Mouse (Mus musculus): Measurements from ENCODE around the gene Rbp7. TPM values are rescaled to one million over a fixed set of nuclear protein-coding genes. Genes with fewer than 3 reads are reported as not detected.

The Rbp7 gene
- polyA plus RNA-seq, 1 experiment from 2014 or later, result not detected

- Histone ChIP-seq H3K9me3 (ENCODE audit: control insufficient read depth, low read length) (no peaks in the 10 kb centered on the region), H3K4me1 (ENCODE audit: control insufficient read depth, insufficient read depth, low read length) (peaks cover 7% of the 10 kb centered on the region), H3K27me3 (ENCODE audit: control insufficient read depth, insufficient read depth, low read length) (no peaks in the 10 kb centered on the region), H3K27ac (ENCODE audit: low read depth, low read length) (0 out of 2 replicates have a peak within 1 kb of the TSS, but pooled peaks have one; percentile 41), H3K4me3 (ENCODE audit: low read depth, low read length) (peak within 1 kb of the TSS; percentile 73), H3K4me2 (ENCODE audit: low read depth) (peak within 1 kb of the TSS; percentile 80), H3K36me3 (ENCODE audit: control insufficient read depth, insufficient read depth, low read length) (peaks cover 8% of the 10 kb centered on the region; the same call in 1 of the 2 replicates), H3K9ac (ENCODE audit: low read length) (peak within 1 kb of the TSS; percentile 64)
- 0% methylated on average over 59 of the region's 60 CpGs for WGBS
- DNase-seq (ENCODE audit: low spot score) (peak; percentile 95), ATAC-seq (ENCODE audit: insufficient read depth, low FRiP score, low TSS enrichment) (peak; percentile 97)
Measured at GRCm38 (mm10) chr4:149485053-149485824, 30.5 kb upstream of the Rbp7 start, which contains the start of the genes Nmnat1 and Lzic. Gene Nmnat1 (minus strand): TSS chr4:149485202. Gene Lzic (plus strand): TSS chr4:149485229.

DNA sequence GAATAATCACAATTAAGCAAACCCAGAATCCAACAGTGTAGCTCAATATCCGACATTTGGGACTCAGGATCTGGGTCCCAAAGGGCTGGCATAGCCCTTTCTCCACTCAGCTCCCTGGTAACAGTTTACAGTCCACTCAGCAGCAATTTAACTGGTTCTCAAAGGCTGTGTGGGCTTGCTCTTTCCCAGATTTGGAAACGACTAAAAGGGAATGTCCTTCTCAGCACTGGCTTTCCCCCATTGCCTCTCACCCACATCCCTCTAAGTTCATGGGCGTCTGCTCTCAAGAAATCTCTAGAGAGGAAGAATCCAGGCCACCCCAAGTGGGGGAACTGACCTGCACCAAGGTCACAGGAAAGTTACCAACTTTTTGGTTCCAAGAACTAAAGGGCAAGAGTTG is 29.8 kb upstream of the Rbp7 start:
- no peak overlapping the region for H3K27ac ChIP-seq (ENCODE audit: low read depth, low read length)

DNA sequence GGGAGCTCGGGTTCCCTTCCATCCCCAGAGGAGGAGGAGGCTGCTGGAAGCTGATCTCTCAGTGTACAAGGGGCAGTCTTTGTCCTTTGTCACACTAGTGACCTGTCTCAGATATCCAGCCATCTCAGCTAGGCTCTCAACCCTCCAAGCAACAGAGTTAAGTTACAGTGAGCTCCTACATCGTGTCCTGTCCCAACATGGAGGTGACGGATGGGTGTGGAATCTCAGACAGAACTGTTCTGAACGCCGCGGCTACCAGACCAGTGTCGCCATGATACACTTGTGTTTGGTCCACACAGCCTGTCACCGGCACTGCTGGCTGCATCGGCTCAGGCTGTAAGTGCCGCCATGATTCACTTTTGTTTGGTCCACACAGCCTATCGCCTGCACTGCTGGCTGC is 22.3 kb upstream of the Rbp7 start, which contains the start of gene Tmem274:
Gene Tmem274, plus strand, starts transcription at position 301 of the 400 bp plus-strand sequence.
- Histone ChIP-seq H3K36me3 (ENCODE audit: control insufficient read depth, insufficient read depth, low read length) (peaks cover 5% of the 10 kb centered on the region), H3K9me3 (ENCODE audit: control insufficient read depth, low read length) (no peaks in the 10 kb centered on the region), H3K27ac (ENCODE audit: low read depth, low read length) (no peak within 1 kb of the TSS), H3K9ac (ENCODE audit: low read length) (no peak within 1 kb of the TSS), H3K4me3 (ENCODE audit: low read depth, low read length) (no peak within 1 kb of the TSS), H3K4me2 (ENCODE audit: low read depth) (no peak within 1 kb of the TSS), H3K4me1 (ENCODE audit: control insufficient read depth, insufficient read depth, low read length) (no peaks in the 10 kb centered on the region), H3K27me3 (ENCODE audit: control insufficient read depth, insufficient read depth, low read length) (no peaks in the 10 kb centered on the region)
- 88% methylated on average over 11 of the region's 11 CpGs for WGBS
- DNase-seq (ENCODE audit: low spot score) (no peak), ATAC-seq (ENCODE audit: insufficient read depth, low FRiP score, low TSS enrichment) (no peak)

More for the DNA sequence above, 29.8 kb upstream of the Rbp7 start:
- Histone ChIP-seq H3K36me3 (ENCODE audit: control insufficient read depth, insufficient read depth, low read length) (peaks cover 4% of the 10 kb centered on the region; the same call in 1 of the 2 replicates), H3K27me3 (ENCODE audit: control insufficient read depth, insufficient read depth, low read length) (no peaks in the 10 kb centered on the region), H3K4me2 (ENCODE audit: low read depth) (peak overlapping the region; percentile 80), H3K4me1 (ENCODE audit: control insufficient read depth, insufficient read depth, low read length) (peaks cover 7% of the 10 kb centered on the region), H3K9ac (ENCODE audit: low read length) (peak overlapping the region; percentile 64), H3K4me3 (ENCODE audit: low read depth, low read length) (peak overlapping the region; percentile 73), H3K9me3 (ENCODE audit: control insufficient read depth, low read length) (no peaks in the 10 kb centered on the region)
- WGBS, result 55% methylated on average over 3 of the region's 3 CpGs
- DNase-seq (ENCODE audit: low spot score) (no peak), ATAC-seq (ENCODE audit: insufficient read depth, low FRiP score, low TSS enrichment) (no peak)

- Histone ChIP-seq H3K4me1 (ENCODE audit: control insufficient read depth, insufficient read depth, low read length) (no peaks in the 10 kb centered on the region), H3K4me2 (ENCODE audit: low read depth) (no peak overlapping the region), H3K27me3 (ENCODE audit: control insufficient read depth, insufficient read depth, low read length) (no peaks in the 10 kb centered on the region), H3K27ac (ENCODE audit: low read depth, low read length) (no peak overlapping the region), H3K36me3 (ENCODE audit: control insufficient read depth, insufficient read depth, low read length) (peaks cover 5% of the 10 kb centered on the region), H3K4me3 (ENCODE audit: low read depth, low read length) (no peak overlapping the region), H3K9me3 (ENCODE audit: control insufficient read depth, low read length) (no peaks in the 10 kb centered on the region), H3K9ac (ENCODE audit: low read length) (no peak overlapping the region)
- DNase-seq (ENCODE audit: low spot score) (no peak), ATAC-seq (ENCODE audit: insufficient read depth, low FRiP score, low TSS enrichment) (no peak)
- 81% methylated on average over 7 of the region's 7 CpGs for WGBS
Measured at GRCm38 (mm10) chr4:149475096-149475495, 20.3 kb upstream of the Rbp7 start.

GRCm38 (mm10) chr4:149469557-149469956 is 14.8 kb upstream of the Rbp7 start:
- Histone ChIP-seq H3K4me2 (ENCODE audit: low read depth) (no peak overlapping the region), H3K4me1 (ENCODE audit: control insufficient read depth, insufficient read depth, low read length) (no peaks in the 10 kb centered on the region), H3K36me3 (ENCODE audit: control insufficient read depth, insufficient read depth, low read length) (peaks cover 5% of the 10 kb centered on the region), H3K27ac (ENCODE audit: low read depth, low read length) (no peak overlapping the region), H3K27me3 (ENCODE audit: control insufficient read depth, insufficient read depth, low read length) (no peaks in the 10 kb centered on the region), H3K9me3 (ENCODE audit: control insufficient read depth, low read length) (no peaks in the 10 kb centered on the region), H3K9ac (ENCODE audit: low read length) (no peak overlapping the region), H3K4me3 (ENCODE audit: low read depth, low read length) (no peak overlapping the region)
- WGBS, result 94% methylated on average over 3 of the region's 3 CpGs
- DNase-seq (ENCODE audit: low spot score) (no peak), ATAC-seq (ENCODE audit: insufficient read depth, low FRiP score, low TSS enrichment) (no peak)

DNA sequence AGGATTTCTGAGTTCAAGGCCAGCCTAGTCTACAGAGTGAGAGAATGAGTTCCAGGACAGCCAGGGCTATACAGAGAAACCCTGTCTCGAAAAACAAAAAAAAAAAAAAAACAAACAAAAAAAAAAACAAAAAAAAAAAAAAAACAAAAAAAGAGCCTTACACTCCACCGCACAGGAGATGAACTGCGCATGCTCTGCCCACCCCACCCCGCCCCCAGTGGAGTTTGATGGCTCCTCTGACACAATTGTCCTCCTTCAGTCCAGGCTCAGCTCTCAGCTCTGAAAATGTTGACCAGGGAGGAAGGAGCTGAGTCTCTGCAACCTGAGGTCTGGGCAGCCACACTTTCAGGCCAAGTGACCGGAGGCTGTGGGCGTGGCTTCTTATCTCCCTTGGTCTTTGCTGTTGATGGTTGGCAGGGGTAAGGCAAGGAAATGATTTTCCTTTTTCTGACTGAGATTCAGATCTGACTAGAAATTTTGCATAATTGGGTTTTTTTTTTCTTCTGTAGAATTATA is 8.7 kb upstream of the Rbp7 start:
- no peak overlapping the region for H3K4me3 ChIP-seq (ENCODE audit: low read depth, low read length)
- no peak for ATAC-seq (ENCODE audit: insufficient read depth, low FRiP score, low TSS enrichment)
- no peaks in the 10 kb centered on the region for H3K27me3 ChIP-seq (ENCODE audit: control insufficient read depth, insufficient read depth, low read length)
- H3K9ac ChIP-seq (ENCODE audit: low read length), result no peak overlapping the region
- H3K36me3 ChIP-seq (ENCODE audit: control insufficient read depth, insufficient read depth, low read length), result no peaks in the 10 kb centered on the region
- WGBS, result 78% methylated on average over 6 of the region's 6 CpGs
- no peak overlapping the region for H3K4me2 ChIP-seq (ENCODE audit: low read depth)
- no peaks in the 10 kb centered on the region for H3K4me1 ChIP-seq (ENCODE audit: control insufficient read depth, insufficient read depth, low read length)
- H3K9me3 ChIP-seq (ENCODE audit: control insufficient read depth, low read length), result no peaks in the 10 kb centered on the region
- no peak for DNase-seq (ENCODE audit: low spot score)
- H3K27ac ChIP-seq (ENCODE audit: low read depth, low read length), result no peak overlapping the region

DNA sequence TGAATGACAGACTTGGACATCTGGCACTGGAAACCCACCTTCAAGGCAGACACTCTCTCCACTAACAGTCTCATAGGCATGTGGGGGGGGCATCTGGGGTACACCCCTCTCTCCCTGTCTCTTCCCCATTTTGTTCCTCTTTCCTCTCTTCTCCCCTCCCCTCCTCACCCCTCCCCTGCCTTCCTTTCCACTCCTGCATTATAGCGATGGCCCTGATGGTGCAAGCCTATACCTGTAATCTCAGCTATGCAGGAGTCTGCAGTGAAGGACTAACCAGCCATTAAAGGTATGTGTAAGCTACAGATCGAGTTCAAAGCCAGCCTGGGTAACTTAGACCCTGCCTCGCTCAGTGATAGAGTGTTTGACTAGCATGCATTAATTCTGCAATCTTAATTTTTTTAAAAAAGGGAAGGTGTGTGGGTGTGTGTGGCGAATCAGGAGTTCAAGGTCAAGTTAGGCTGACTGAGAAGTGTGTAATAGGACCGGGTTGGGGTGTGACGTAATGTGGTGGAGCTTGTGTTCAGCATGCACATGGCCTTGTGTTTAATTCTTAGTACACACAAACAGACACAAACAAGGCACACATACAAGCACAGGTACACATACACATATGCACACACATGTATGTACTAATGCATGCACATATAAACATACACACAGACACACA is 7.7 kb upstream of the Rbp7 start:
- DNase-seq (ENCODE audit: low spot score), result no peak
- no peak overlapping the region for H3K9ac ChIP-seq (ENCODE audit: low read length)
- H3K36me3 ChIP-seq (ENCODE audit: control insufficient read depth, insufficient read depth, low read length), result no peaks in the 10 kb centered on the region
- ATAC-seq (ENCODE audit: insufficient read depth, low FRiP score, low TSS enrichment), result no peak
- H3K27ac ChIP-seq (ENCODE audit: low read depth, low read length), result no peak overlapping the region
- H3K4me1 ChIP-seq (ENCODE audit: control insufficient read depth, insufficient read depth, low read length), result no peaks in the 10 kb centered on the region
- 86% methylated on average over 6 of the region's 6 CpGs for WGBS
- no peak overlapping the region for H3K4me3 ChIP-seq (ENCODE audit: low read depth, low read length)
- no peaks in the 10 kb centered on the region for H3K9me3 ChIP-seq (ENCODE audit: control insufficient read depth, low read length)
- H3K27me3 ChIP-seq (ENCODE audit: control insufficient read depth, insufficient read depth, low read length), result no peaks in the 10 kb centered on the region
- H3K4me2 ChIP-seq (ENCODE audit: low read depth), result no peak overlapping the region

DNA sequence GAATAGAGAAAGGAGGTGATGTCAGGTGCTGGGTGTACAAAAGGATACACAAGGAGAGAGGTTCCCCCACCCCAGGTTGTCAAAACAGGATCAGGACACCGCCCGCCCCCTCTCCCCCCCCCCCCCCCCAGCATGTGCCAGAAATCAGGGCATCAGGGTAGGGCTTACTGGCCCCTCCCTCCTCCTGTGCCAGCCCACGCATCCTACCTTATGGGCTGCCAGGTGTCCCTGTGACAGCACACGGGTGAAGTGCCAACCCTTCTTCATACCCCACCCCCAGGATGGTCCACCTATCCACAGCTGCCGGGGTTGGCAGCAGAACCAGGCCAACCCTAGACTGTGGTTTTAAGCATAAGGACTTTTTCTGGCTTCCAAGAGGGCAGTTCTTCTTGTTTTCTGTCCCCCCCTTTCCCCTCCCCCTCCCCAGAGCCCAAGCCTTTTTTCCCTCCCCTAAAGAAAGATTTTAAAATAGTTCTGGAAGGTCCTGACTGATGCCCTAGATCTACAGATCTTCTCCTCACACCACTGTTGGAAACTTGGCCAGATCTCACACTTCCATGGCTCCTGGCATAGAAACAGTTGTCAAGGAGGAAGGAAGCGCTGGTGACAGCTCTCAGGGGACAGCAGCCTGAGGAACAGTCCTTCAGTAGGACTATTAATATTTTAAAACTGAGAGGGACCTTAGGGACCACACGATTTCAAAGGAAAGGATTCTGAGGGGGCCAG is 7.0 kb upstream of the Rbp7 start:
- no peaks in the 10 kb centered on the region for H3K27me3 ChIP-seq (ENCODE audit: control insufficient read depth, insufficient read depth, low read length)
- ATAC-seq (ENCODE audit: insufficient read depth, low FRiP score, low TSS enrichment) (no peak), DNase-seq (ENCODE audit: low spot score) (no peak)
- WGBS, result 61% methylated on average over 6 of the region's 7 CpGs
- no peak overlapping the region for H3K4me2 ChIP-seq (ENCODE audit: low read depth)
- no peak overlapping the region for H3K27ac ChIP-seq (ENCODE audit: low read depth, low read length)
- H3K36me3 ChIP-seq (ENCODE audit: control insufficient read depth, insufficient read depth, low read length), result no peaks in the 10 kb centered on the region
- no peak overlapping the region for H3K4me3 ChIP-seq (ENCODE audit: low read depth, low read length)
- no peaks in the 10 kb centered on the region for H3K4me1 ChIP-seq (ENCODE audit: control insufficient read depth, insufficient read depth, low read length)
- H3K9me3 ChIP-seq (ENCODE audit: control insufficient read depth, low read length), result no peaks in the 10 kb centered on the region
- H3K9ac ChIP-seq (ENCODE audit: low read length), result no peak overlapping the region

Data from neural tube, embryonic 11.5 days (tissue).